7 mouse cellular contexts compared by ENCODE assay signal in genomic region chr15:89140048-89140658, GRCm38 (mm10). TPM values are rescaled to one million over a fixed set of nuclear protein-coding genes. Genes with fewer than 3 reads are reported as not detected.
DNase-seq lines count a peak whose midpoint lies in the region; ATAC-seq and TF ChIP-seq lines count a peak whose summit lies in the region.

No protein-coding gene starts in this region.

- no peak for TF ChIP-seq CTCF in brain, embryonic 14.5 days (IDR thresholded peaks at IDR 0.05; ENCODE audit: borderline replicate concordance, extremely low read depth, insufficient read depth, insufficient read length)

- H3K9ac ChIP-seq in forebrain, embryonic 16.5 days (replicated peaks; ENCODE audit: low read depth, low read length) = peak overlapping the region; percentile 66
- peak overlapping the region; percentile 73 for H3K9ac ChIP-seq in hindbrain, embryonic 11.5 days (ENCODE audit: low read depth, low read length)
- peak overlapping the region; percentile 64 for H3K9ac ChIP-seq in midbrain, embryonic 12.5 days (replicated peaks)

- no peak for TF ChIP-seq POLR2A in brain, embryonic 14.5 days (IDR thresholded peaks at IDR 0.05; ENCODE audit: borderline replicate concordance, extremely low read depth, insufficient read depth, insufficient read length, poor library complexity, severe bottlenecking)

- H3K27ac ChIP-seq in forebrain, embryonic 16.5 days (ENCODE audit: low read length) = no peak overlapping the region
- peak overlapping the region; percentile 62 for H3K27ac ChIP-seq in hindbrain, embryonic 11.5 days (ENCODE audit: low read depth, low read length)
- H3K27ac ChIP-seq in midbrain, embryonic 12.5 days (replicated peaks) = peak overlapping the region; percentile 44

- H3K36me3 ChIP-seq in forebrain, embryonic 16.5 days (ENCODE audit: control insufficient read depth, insufficient read depth) = peaks cover 3% of the 10 kb centered on the region; the same call in 1 of the 2 replicates
- no peaks in the 10 kb centered on the region for H3K36me3 ChIP-seq in hindbrain, embryonic 11.5 days (ENCODE audit: control insufficient read depth, insufficient read depth, low read length)
- peaks cover 27% of the 10 kb centered on the region for H3K36me3 ChIP-seq in midbrain, embryonic 12.5 days

- intact Hi-C loops in left cerebral cortex, postnatal 25 days (cut with DNase I) = no loop called here

- peaks cover 7% of the 10 kb centered on the region for H3K27me3 ChIP-seq in forebrain, embryonic 16.5 days (replicated peaks; ENCODE audit: control insufficient read depth, insufficient read depth, low read length)
- no peaks in the 10 kb centered on the region for H3K27me3 ChIP-seq in hindbrain, embryonic 11.5 days (ENCODE audit: control insufficient read depth, insufficient read depth, low read length)
- H3K27me3 ChIP-seq in midbrain, embryonic 12.5 days = peaks cover 26% of the 10 kb centered on the region

- H3K4me2 ChIP-seq in forebrain, embryonic 16.5 days (ENCODE audit: low read length) = peak overlapping the region; percentile 95
- peak overlapping the region; percentile 98 for H3K4me2 ChIP-seq in hindbrain, embryonic 11.5 days (replicated peaks; ENCODE audit: low read depth, low read length)
- H3K4me2 ChIP-seq in midbrain, embryonic 12.5 days (replicated peaks) = peak overlapping the region; percentile 99

- H3K4me3 ChIP-seq in forebrain, embryonic 16.5 days (replicated peaks; ENCODE audit: low read length) = peak overlapping the region; percentile 50
- peak overlapping the region; percentile 55 for H3K4me3 ChIP-seq in hindbrain, embryonic 11.5 days (ENCODE audit: low read depth, low read length)
- H3K4me3 ChIP-seq in midbrain, embryonic 12.5 days = peak overlapping the region; percentile 55

- H3K4me1 ChIP-seq in forebrain, embryonic 16.5 days (replicated peaks; ENCODE audit: control insufficient read depth, insufficient read depth, low read length) = peaks cover 16% of the 10 kb centered on the region
- H3K4me1 ChIP-seq in hindbrain, embryonic 11.5 days (replicated peaks; ENCODE audit: control insufficient read depth, insufficient read depth, low read length) = peaks cover 2% of the 10 kb centered on the region; the same call in 1 of the 2 replicates
- peaks cover 30% of the 10 kb centered on the region for H3K4me1 ChIP-seq in midbrain, embryonic 12.5 days

- peak; percentile 76 for DNase-seq in MN1 (ENCODE audit: low spot score)
- DNase-seq in brain, embryonic 14.5 days (ENCODE audit: low read depth) = peak; percentile 47
- DNase-seq in hindbrain, embryonic 11.5 days (ENCODE audit: low spot score) = peak; percentile 59
- DNase-seq in left cerebral cortex, postnatal 25 days (ENCODE audit: low spot score in 2 of 2) = peak; percentile 77 to 92
- DNase-seq in urinary bladder, postnatal 25 days (ENCODE audit: low spot score) = peak; percentile 71

- peak; percentile 50 for ATAC-seq in forebrain, embryonic 16.5 days
- ATAC-seq in hindbrain, embryonic 11.5 days (ENCODE audit: low FRiP score) = peak; percentile 44
- ATAC-seq in midbrain, embryonic 12.5 days (ENCODE audit: low FRiP score, low read depth) = peak; percentile 56

- no peaks in the 10 kb centered on the region for H3K9me3 ChIP-seq in forebrain, embryonic 16.5 days (ENCODE audit: control insufficient read depth, low read length)
- H3K9me3 ChIP-seq in hindbrain, embryonic 11.5 days (ENCODE audit: control insufficient read depth, low read length) = no peaks in the 10 kb centered on the region
- no peaks in the 10 kb centered on the region for H3K9me3 ChIP-seq in midbrain, embryonic 12.5 days

- WGBS in forebrain, embryonic 16.5 days = 0% methylated on average over 53 of the region's 53 CpGs
- WGBS in hindbrain, embryonic 11.5 days = 0% methylated on average over 47 of the region's 53 CpGs
- WGBS in midbrain, embryonic 12.5 days = under 1% methylated on average over 53 of the region's 53 CpGs

RNA-seq across cellular contexts. Expression of gene Mapk12, which starts 0.3 kb away (rescaled TPM):
- 12.8 and 15.5 TPM in 2 replicates for polyA plus RNA-seq in brain, embryonic 14.5 days (2012; rRNA removed)
- 4.1 and 5.7 TPM in 2 replicates for polyA plus RNA-seq in forebrain, embryonic 16.5 days (2015; fragmentation: Nextera tagmentation; extraction: Ambion mirVana)
- 16.5 and 17.8 TPM in 2 replicates for polyA plus RNA-seq in hindbrain, embryonic 11.5 days (2014; fragmentation: Nextera tagmentation; extraction: Ambion mirVana)
- total RNA-seq in left cerebral cortex, postnatal 25 days (2021) = 1 to 10 TPM; 5.9 to 7.6 TPM
- polyA plus RNA-seq in midbrain, embryonic 12.5 days (2016; fragmentation: Nextera tagmentation; extraction: Ambion mirVana) = 14.5 and 20.1 TPM in 2 replicates

RNA-seq across cellular contexts. Expression of gene Mapk11, which starts 9.3 kb away (rescaled TPM):
- polyA plus RNA-seq in brain, embryonic 14.5 days (2012; rRNA removed) = 61.9 and 75.4 TPM in 2 replicates
- 39.1 and 46.8 TPM in 2 replicates for polyA plus RNA-seq in forebrain, embryonic 16.5 days (2015; fragmentation: Nextera tagmentation; extraction: Ambion mirVana)
- polyA plus RNA-seq in hindbrain, embryonic 11.5 days (2014; fragmentation: Nextera tagmentation; extraction: Ambion mirVana) = 38.5 and 40.4 TPM in 2 replicates
- 10 to 100 TPM; 47.1 to 51.1 TPM for total RNA-seq in left cerebral cortex, postnatal 25 days (2021)
- polyA plus RNA-seq in midbrain, embryonic 12.5 days (2016; fragmentation: Nextera tagmentation; extraction: Ambion mirVana) = 45.7 and 50.2 TPM in 2 replicates

RNA-seq across cellular contexts. Expression of gene Hdac10, which starts 11.7 kb away (rescaled TPM):
- 33.1 and 58.3 TPM in 2 replicates for polyA plus RNA-seq in brain, embryonic 14.5 days (2012; rRNA removed)
- 39.5 and 46.0 TPM in 2 replicates for polyA plus RNA-seq in forebrain, embryonic 16.5 days (2015; fragmentation: Nextera tagmentation; extraction: Ambion mirVana)
- polyA plus RNA-seq in hindbrain, embryonic 11.5 days (2014; fragmentation: Nextera tagmentation; extraction: Ambion mirVana) = 9.4 and 10.7 TPM in 2 replicates
- 10 to 100 TPM; 13.1 to 13.3 TPM for total RNA-seq in left cerebral cortex, postnatal 25 days (2021)
- 20.3 and 25.1 TPM in 2 replicates for polyA plus RNA-seq in midbrain, embryonic 12.5 days (2016; fragmentation: Nextera tagmentation; extraction: Ambion mirVana)

RNA-seq across cellular contexts. Expression of gene Tubgcp6, which starts 17.2 kb away (rescaled TPM):
- polyA plus RNA-seq in brain, embryonic 14.5 days (2012; rRNA removed) = 45.9 and 50.3 TPM in 2 replicates
- 16.8 and 22.1 TPM in 2 replicates for polyA plus RNA-seq in forebrain, embryonic 16.5 days (2015; fragmentation: Nextera tagmentation; extraction: Ambion mirVana)
- polyA plus RNA-seq in hindbrain, embryonic 11.5 days (2014; fragmentation: Nextera tagmentation; extraction: Ambion mirVana) = 17.5 and 17.6 TPM in 2 replicates
- total RNA-seq in left cerebral cortex, postnatal 25 days (2021) = 10 to 100 TPM; 26.3 to 27.7 TPM
- polyA plus RNA-seq in midbrain, embryonic 12.5 days (2016; fragmentation: Nextera tagmentation; extraction: Ambion mirVana) = 25.0 and 25.1 TPM in 2 replicates

RNA-seq across cellular contexts. Expression of gene Plxnb2, which starts 40.4 kb away (rescaled TPM):
- polyA plus RNA-seq in brain, embryonic 14.5 days (2012; rRNA removed) = 194 and 213 TPM in 2 replicates
- 112 and 126 TPM in 2 replicates for polyA plus RNA-seq in forebrain, embryonic 16.5 days (2015; fragmentation: Nextera tagmentation; extraction: Ambion mirVana)
- 97.4 and 104 TPM in 2 replicates for polyA plus RNA-seq in hindbrain, embryonic 11.5 days (2014; fragmentation: Nextera tagmentation; extraction: Ambion mirVana)
- total RNA-seq in left cerebral cortex, postnatal 25 days (2021) = 10 to 100 TPM; 43.4 to 44.9 TPM
- polyA plus RNA-seq in midbrain, embryonic 12.5 days (2016; fragmentation: Nextera tagmentation; extraction: Ambion mirVana) = 164 and 170 TPM in 2 replicates
